Mouse (Mus musculus) cerebellum, adult 18-20 months (tissue): ENCODE data around the gene Slco1a6.

Experiments
- DNase-seq, 2 experiments: peaks; one replicate each; pipeline ENCODE4 v3.0.0; 2021

Slco1a6 gene

DNA sequence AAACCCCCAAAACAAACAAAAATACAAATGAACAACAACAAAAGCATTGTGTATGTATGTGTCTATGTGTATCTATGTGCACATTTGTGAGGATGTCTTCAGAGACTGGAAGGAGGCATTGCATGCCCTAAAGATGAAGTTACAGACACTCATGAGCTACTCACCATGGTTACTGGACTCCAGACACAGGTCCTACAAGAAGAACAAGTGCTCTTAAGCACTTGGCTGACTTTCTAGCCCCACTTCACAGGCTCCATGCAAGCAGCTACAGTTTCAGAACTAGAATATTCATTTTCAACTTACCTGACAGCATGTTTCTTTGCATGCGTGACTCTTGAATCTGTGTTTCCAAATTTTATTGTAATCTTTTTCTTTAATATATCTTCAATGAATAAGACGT is 172.6 kb downstream of the Slco1a6 start:
- no peak for DNase-seq
